Mouse (Mus musculus) kidney, adult 2 months (tissue): ENCODE measurements around the gene Ppm1h.

Experiments
- CTCF ChIP-seq: fragments of 200-500 bp; conservative IDR thresholded peaks from 2 replicates; pipeline ENCODE4 v1.5.1; 2011; ENCODE audit warnings: low read depth, mild to moderate bottlenecking, control low read depth, low read length, moderate library complexity, mixed read lengths; ENCODE audit not compliant: insufficient read depth, insufficient read length
- POLR2A ChIP-seq: fragments of 200-500 bp; IDR thresholded peaks from one replicate; pipeline ENCODE4 v1.6.1; 2011; ENCODE audit warnings: low read depth, low read length, control low read depth

GRCm38 (mm10) chr10:122805866-122806265, 127.3 kb downstream of the Ppm1h start:
- no peak for TF ChIP-seq CTCF
- no peak for TF ChIP-seq POLR2A
